Mouse (Mus musculus): Measurements from ENCODE around the gene Spp2.

The Spp2 gene

GRCm38 (mm10) chr1:88468335-88468734 is 61.6 kb downstream of the Spp2 start:
- no peak for DNase-seq

GRCm38 (mm10) chr1:88469746-88470145 is 63.0 kb downstream of the Spp2 start:
- no peak for DNase-seq

DNA sequence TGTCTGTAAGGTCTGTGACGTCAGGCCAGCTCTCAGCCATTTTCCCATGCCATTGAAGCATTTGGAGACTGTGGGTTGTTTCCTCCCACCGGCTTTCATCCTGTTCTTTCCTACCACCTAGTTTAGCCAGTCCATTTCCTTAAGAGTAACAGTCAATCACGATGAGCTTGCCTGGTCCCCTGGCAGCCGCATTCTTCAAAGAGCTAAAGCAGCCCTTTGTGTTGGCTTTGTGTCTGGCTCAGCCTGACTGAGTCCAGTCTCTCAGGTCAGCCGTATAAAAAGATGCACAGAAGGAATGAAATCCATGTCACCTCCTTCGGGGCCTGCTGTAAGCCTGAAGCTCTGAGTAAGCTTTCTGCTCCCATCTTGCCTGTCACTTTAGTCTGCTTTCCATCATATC is 65.5 kb downstream of the Spp2 start:
- no peak for DNase-seq

- DNase-seq = peak; percentile 12
These were observed 67.1 kb downstream of the Spp2 start for GRCm38 (mm10) chr1:88473899-88474298.

GRCm38 (mm10) chr1:88474598-88474997 is 67.8 kb downstream of the Spp2 start:
- peak; percentile 71 for DNase-seq

DNA sequence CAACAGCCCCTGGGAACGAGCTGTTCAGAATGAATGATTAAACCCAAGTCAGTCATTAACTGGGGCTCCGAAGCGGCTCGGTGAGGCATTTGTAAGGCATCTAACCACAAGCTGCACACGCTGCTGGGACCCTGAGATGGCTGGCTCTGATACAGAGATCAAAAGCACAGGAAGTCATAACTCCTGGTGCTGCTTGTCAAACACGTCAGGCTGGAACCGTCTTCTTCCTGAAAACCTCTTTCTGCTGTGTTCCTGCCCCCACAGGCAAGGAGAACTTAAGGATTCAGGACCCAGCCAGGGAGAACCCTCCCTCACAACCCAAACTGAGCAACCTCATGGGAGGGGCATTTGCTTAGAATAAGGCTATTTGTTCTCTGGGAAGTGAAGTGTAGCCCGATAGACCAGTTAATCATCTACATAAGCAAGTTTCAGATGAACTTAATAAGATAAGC is 68.8 kb downstream of the Spp2 start:
- peak; percentile 61 for DNase-seq
